Mouse (Mus musculus): ENCODE data around the gene Cyp27b1.
"Not testable (repeated sequence)": the region's sequence is repeated elsewhere in the genome, so short reads cannot be mapped to it uniquely, and the experiment has no call there.

Cyp27b1 gene

DNA sequence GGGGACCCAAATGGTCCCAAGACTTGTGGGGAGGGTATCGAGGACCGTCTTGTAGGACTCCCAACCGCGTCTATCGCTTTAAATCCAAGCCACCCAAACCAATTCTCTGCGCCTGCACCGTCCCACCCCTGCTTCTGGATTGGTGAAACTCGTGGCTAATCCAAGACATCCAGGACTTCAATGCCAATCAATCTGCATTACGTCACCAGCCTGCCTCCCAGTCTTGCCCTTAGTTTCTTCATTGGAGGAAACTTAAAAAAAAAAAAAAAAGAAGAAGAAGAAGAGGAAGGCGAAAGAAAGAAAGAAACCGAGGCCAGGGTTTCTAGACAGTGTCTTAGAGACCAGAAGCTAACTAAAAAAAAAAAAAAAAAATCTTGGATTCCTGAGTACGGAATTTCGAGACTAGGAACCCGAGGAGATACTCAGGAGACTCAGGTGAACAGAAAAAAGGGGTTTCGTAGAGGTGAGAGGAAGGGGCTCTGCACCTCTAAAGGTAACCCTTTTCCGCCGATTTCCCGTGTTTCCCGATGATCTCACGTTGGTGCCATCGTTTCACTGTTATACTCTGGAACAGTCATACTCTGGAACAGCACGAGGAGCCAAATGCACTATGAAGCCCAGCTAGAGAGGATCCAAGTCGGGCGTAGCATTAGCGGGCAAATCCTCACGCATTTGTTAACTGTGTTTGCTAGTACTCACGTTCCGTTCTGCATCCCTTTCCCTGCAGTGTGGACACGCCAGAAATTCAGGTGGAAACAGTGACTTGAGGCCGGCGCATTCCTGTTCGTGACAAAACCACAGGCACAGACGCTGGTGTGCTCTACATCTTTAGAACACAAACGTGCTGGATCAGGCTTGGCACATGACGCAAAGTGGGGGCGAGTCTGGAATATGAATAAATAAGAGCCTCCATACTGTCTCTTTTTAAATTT, 22.4 kb downstream of the Cyp27b1 start, which contains the start of gene Tspan31:
TSS of gene Tspan31 (minus strand) at position 75 of the 932 bp plus-strand sequence.
- no peak for DNase-seq (ENCODE audit: low spot score)

GRCm38 (mm10) chr10:127071203-127071602, 23.2 kb downstream of the Cyp27b1 start:
- no peak for DNase-seq (ENCODE audit: low spot score)

DNA sequence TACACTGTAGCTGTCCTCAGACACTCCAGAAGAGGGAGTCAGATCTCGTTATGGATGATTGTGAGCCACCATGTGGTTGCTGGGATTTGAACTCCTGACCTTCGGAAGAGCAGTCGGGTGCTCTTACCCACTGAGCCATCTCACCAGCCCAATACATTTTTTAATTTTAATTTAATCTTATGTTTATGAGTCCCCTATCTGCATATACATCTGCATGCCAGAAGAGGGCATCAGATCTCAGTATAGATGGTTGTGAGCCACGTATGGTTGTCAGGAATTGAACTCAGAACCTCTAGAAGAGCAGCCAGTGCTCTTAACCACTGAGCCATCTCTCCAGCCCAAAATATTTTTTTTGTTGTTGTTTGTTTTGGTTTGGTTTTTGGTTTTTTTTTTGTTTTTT, 24.2 kb downstream of the Cyp27b1 start:
- DNase-seq (ENCODE audit: low spot score), result not testable (repeated sequence)

- DNase-seq (ENCODE audit: low spot score), result not testable (repeated sequence)
These were observed 24.9 kb downstream of the Cyp27b1 start for GRCm38 (mm10) chr10:127072969-127073368.

DNA sequence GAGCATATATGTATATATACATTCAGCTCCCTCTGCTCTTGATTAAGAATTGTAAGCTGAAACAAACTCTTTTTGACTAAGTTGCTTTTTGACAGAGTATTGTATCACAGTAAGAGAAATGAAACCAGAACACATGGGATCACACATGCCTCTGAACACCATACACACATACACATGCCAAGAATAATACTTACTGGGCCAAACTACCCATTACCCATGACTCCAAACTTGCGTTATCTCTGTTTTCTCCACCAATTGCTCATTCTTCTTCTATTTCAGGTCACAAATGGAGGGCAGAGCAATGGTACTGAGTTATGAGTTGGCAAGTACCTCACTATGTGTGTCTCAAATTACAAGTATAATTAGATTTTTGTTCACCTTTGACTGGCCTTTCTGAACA, 25.9 kb downstream of the Cyp27b1 start:
- DNase-seq (ENCODE audit: low spot score), result no peak

DNA sequence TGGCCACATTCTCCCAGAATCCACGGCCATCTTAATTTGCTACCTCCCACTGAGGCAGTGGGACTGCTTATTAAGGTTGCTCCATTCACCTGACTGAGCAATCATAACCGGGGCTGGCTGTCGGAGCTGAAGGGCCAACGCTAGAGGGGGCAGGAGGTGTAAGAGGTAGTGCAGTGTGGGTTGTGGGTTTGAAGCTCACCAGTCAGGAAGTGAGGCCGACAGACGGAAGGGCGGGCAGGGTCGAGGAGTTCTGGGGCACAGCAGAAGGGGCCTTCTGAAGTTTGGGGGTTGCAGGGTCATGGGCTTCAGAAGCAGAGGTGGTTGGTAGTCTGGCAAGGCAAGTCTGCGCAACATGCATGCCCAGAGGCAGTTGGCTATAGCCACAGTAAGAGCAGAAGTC, 27.0 kb downstream of the Cyp27b1 start, which contains the start of gene Agap2:
TSS of gene Agap2 (plus strand) at position 205 of the 400 bp plus-strand sequence.
- no peak for DNase-seq (ENCODE audit: low spot score)

GRCm38 (mm10) chr10:127075651-127076050, 27.6 kb downstream of the Cyp27b1 start:
- DNase-seq (ENCODE audit: low spot score), result no peak

DNA sequence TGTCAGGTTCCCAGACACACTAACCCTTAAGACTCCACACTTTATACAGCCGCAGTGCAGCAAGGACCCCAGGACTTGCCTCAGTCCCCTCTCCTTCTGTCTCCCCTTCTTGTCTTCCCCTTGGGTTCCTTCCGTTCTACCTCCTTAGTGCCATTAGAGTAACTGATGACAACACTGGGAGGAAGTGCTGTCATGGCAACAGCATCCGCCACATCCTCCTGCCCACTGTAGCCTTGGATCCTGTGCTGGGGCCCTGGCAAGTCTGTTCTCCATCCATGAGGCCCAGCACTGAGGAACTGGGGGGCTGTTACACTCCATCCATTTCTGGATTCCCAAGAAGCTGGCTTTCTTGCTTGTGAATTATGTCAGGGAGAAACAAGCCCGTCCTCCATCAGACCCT, 28.0 kb downstream of the Cyp27b1 start:
- no peak for DNase-seq (ENCODE audit: low spot score)

DNA sequence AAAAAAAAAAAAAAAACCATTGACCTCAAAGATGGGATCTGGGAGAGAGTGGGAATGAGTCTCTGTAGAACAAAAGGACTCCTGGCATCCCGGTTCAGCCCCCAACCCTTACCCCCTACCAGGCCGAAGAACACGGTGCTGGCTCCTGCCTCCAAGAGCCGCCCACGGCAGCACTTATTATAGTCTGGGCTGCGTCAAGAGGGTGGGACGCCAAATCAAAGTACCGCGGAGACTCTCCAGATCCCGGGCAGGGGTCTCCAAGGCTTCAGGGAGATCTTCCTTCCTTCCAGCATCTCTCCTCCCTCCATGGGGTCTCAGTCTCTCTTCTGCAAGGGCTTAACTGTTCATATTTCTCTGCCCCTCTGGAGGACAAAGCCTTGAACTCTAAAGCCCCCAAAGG, 29.5 kb downstream of the Cyp27b1 start:
- no peak for DNase-seq (ENCODE audit: low spot score)

GRCm38 (mm10) chr10:127078001-127078676, 30.1 kb downstream of the Cyp27b1 start:
- no peak for DNase-seq (ENCODE audit: low spot score)

DNA sequence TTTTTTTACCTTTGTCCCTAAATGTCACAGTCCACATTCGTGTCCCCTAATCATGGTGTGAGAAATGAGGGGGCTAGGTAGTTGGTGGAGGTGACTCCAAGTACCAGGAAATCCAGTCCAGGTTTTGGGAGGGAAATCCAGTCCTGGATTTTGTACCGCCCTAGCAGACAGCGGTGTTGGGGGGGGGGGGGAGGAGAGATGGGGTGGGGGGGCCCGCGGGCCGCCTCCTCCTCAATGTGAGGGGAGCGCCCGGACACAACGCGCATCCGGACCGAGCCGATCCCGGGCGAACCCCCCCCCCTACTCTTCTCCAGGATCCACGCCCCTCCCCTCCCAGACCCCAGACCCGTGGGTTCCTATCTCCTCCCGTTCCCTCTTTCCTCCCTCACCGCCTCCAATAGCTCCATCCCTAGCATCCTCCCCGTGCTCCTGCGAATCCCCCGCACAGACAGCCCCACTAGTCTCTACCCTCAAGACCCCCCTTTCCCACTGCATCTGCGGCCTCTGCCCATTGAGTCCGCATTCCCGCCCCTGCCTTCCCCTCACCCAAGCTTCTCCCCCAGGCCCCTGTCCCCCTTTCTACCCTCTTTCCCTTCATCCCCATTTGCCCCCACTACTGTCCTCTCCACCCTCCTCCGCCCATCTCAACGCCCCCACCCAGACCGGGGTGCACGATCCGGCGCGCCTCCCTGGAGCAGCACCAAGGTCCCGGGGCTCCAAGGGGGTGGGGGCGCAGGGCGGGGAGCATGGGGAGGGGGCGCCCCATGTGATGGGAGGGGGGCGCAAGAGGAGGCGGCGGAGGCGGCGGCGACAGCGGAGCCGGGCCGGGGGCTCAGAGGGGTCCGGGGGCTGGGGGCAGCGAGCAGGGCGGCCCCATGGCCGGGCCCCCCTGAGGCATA, 30.9 kb downstream of the Cyp27b1 start:
- no peak for DNase-seq (ENCODE audit: low spot score)

- DNase-seq (ENCODE audit: low spot score), result no peak
These were observed 31.8 kb downstream of the Cyp27b1 start for GRCm38 (mm10) chr10:127079665-127080391.

DNA sequence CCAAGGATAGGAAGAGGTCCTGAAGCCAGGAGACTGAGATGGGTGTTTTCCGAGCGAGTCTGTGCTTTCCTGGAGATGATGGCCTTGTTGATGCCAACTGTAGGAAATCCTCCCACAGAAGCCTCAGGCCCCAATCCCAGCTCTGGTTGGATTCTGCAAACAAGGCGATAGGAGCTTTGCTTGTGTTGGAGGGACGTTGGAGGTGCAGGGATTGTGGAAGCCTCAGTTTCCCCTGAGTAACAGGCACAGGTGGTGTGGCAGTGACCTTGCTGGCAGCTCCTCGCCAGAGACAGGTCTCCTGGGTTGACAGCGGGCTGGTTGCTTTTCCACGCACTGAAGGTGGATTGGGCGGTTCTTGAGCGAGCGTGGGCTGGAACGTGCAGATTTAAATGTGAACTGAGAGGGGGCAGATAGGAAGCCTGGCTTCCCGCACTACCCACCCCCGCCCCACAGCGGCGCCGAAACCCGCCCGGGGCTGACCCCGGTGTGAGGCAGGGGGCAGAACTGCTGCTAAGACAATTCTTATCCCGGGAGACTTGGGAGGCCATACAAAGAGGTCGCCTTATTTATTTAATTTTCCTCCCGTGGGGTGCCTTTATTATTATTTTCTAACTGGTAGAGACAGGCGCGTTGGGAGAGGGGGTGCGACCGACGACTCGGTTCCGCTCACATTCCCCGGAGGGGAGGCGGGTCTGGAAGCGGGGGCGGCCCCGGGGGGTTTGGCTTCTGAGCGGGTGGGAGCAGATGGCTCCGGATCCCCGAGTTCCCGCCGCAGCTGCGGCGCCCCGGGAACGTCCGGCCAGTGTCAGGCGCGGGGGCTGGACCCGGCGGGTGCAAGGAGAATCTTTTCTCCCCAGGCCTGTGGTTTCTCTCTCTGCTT, 33.1 kb downstream of the Cyp27b1 start:
- no peak for DNase-seq (ENCODE audit: low spot score)

GRCm38 (mm10) chr10:127081996-127082620, 34.1 kb downstream of the Cyp27b1 start:
- no peak for DNase-seq (ENCODE audit: low spot score)

GRCm38 (mm10) chr10:127083292-127083914, 35.4 kb downstream of the Cyp27b1 start:
- DNase-seq (ENCODE audit: low spot score), result no peak

GRCm38 (mm10) chr10:127083915-127084306, 35.9 kb downstream of the Cyp27b1 start:
- no peak for DNase-seq (ENCODE audit: low spot score)

GRCm38 (mm10) chr10:127085052-127085451, 37.0 kb downstream of the Cyp27b1 start:
- no peak for DNase-seq (ENCODE audit: low spot score)

- DNase-seq (ENCODE audit: low spot score), result no peak
These were observed 37.6 kb downstream of the Cyp27b1 start for GRCm38 (mm10) chr10:127085633-127086032.
